Mouse (Mus musculus) thymus, adult 2 months (tissue): Measurements from ENCODE around the gene Gjc2.

Source experiments
- CTCF ChIP-seq: fragments of 200-500 bp; IDR thresholded peaks from 2 replicates; pipeline ENCODE4 v1.5.1; 2012; ENCODE audit warnings: mild to moderate bottlenecking, control low read depth, low read length, moderate library complexity, borderline replicate concordance; ENCODE audit not compliant: control insufficient read depth, poor library complexity, insufficient read depth; ENCODE audit errors: extremely low read depth
- POLR2A ChIP-seq: fragments of 200-500 bp; IDR thresholded peaks from 2 replicates; pipeline ENCODE4 v1.6.1; 2012; ENCODE audit warnings: mild to moderate bottlenecking, low read length, control low read depth, moderate library complexity; ENCODE audit not compliant: control insufficient read depth, poor library complexity, insufficient read depth; ENCODE audit errors: extremely low read depth

DNA sequence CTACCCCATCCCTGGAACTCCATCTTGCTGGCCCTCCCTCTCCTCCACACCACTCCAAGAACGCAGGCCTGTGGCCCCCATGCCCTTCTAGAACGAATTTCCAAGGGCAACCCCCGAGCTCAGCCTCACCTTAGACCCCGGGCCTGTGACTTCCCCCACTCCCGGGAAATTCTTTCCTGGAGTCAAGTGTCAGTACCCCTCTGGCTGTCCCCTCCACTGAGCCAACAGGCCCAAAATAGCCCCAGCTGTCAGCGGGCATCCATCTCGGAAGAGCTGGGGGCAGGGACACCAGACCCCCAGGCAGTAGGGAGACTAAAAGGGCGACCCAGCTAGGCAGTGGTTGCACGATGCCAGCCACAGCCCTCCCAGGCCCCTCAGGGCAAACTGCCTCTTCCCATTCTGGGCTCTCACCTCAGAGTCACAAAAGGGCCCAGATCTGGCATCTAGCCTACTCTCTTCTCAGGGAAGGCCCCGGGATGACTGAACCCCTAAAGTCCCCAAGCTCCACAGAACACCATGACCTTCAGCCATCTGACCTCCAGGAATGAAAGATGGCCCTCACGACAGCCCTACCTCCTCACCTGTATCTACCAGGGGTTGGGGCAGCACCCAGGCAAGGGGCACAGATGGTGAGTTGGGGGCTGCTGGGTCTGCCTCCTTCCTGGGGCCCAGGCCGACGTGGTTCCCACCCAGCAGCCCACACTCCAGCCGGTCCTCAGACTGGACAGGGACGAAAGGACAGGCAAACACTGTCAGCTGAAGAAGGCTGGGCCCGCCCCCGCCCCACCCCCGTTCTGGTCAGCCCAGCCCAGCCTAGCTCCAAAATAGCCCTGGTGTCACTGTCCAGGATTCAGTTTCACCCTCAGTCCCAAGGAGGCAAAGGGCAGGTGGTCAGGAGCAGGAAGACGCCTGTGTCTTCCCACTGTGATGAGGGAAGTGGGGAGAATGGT, 44.2 kb downstream of the Gjc2 start:
- TF ChIP-seq CTCF: no peak
- no peak for TF ChIP-seq POLR2A
